Mouse (Mus musculus) small intestine, adult 2 months (tissue): Measurements from ENCODE around the gene Rap1gds1.

Experiments
- CTCF ChIP-seq: fragments of 200-500 bp; IDR thresholded peaks from 2 replicates; pipeline ENCODE4 v1.5.1; 2012; ENCODE audit warnings: low read depth, mild to moderate bottlenecking, control low read depth, inconsistent platforms, low read length, moderate library complexity, mixed read lengths; ENCODE audit not compliant: insufficient replicate concordance, insufficient read length; ENCODE audit errors: extremely low read depth
- POLR2A ChIP-seq: fragments of 200-500 bp; IDR thresholded peaks from 2 replicates; pipeline ENCODE4 v1.6.1; 2012; ENCODE audit warnings: low read depth, mild to moderate bottlenecking, control low read depth, inconsistent platforms, low read length, moderate library complexity

GRCm38 (mm10) chr3:139002774-139003173 is 72.2 kb downstream of the Rap1gds1 start:
- TF ChIP-seq CTCF (no peak), POLR2A (no peak)
